Comparison of ENCODE assay signal across 29 mouse cellular contexts in the genomic region with DNA sequence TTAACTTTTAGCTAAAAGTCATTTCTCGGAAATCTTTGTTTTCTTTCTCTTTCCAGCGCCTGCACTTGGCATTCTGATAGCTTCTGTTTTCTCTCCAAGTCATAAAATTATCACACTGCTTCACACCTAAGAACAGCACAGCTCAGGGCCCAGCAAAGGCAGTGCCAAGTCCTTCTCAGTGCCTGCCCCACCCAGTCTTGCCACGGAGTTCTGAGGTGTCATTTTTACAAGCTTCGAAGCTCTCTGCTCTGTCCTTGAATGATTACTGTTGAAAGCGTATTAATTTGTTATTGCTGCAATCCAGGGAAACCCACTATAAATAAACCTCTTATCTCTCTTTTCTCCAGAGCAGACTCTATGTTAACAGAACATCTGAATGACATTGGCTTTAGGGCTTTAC. TPM values are rescaled to one million over a fixed set of nuclear protein-coding genes. Genes with fewer than 3 reads are reported as not detected.
DNase-seq lines count a peak whose midpoint lies in the region; ATAC-seq and TF ChIP-seq lines count a peak whose summit lies in the region.
"Had no signal": no experiment of that assay in that cellular context is flagged by ENCODE, and none has a peak within 500 bp of the region (broad histone marks: within the 10 kb centered on the region; RNA-seq: fewer than 3 reads in every experiment).

No protein-coding gene starts in this region.

- H3K9me3 ChIP-seq in lung, postnatal 0 days (ENCODE audit: low read length): no peaks in the 10 kb centered on the region
- no peaks in the 10 kb centered on the region for H3K9me3 ChIP-seq in heart, embryonic 15.5 days (replicated peaks)
- H3K9me3 ChIP-seq: embryonic facial prominence, embryonic 15.5 days; forebrain, embryonic 15.5 days; G1E; hindbrain, embryonic 10.5 days; kidney, embryonic 15.5 days; limb, embryonic 12.5 days; midbrain, embryonic 13.5 days had no signal

- H3K4me3 ChIP-seq in heart, adult 2 months: no peak overlapping the region
- H3K4me3 ChIP-seq in lung, postnatal 0 days (ENCODE audit: low read depth, low read length): no peak overlapping the region
- H3K4me3 ChIP-seq in heart, embryonic 15.5 days: no peak overlapping the region
- H3K4me3 ChIP-seq: embryonic facial prominence, embryonic 15.5 days; forebrain, embryonic 15.5 days; hindbrain, embryonic 10.5 days; kidney, embryonic 15.5 days; limb, embryonic 12.5 days; midbrain, embryonic 13.5 days had no signal

- TF ChIP-seq EP300 in heart, adult 2 months (IDR thresholded peaks at IDR 0.05; ENCODE audit: insufficient read depth, low read depth, low read length): no peak
- no peak for TF ChIP-seq EP300 in lung, postnatal 0 days (IDR thresholded peaks at IDR 0.05)

- H3K79me2 ChIP-seq in heart, adult 2 months (replicated peaks; ENCODE audit: control insufficient read depth, insufficient read depth, low read length): no peaks in the 10 kb centered on the region

- H3K4me2 ChIP-seq in lung, postnatal 0 days (replicated peaks; ENCODE audit: low read depth, low read length): no peak overlapping the region
- H3K4me2 ChIP-seq in heart, embryonic 15.5 days: peak overlapping the region; percentile 11; the same call in 1 of the 2 replicates
- H3K4me2 ChIP-seq: embryonic facial prominence, embryonic 15.5 days; forebrain, embryonic 15.5 days; kidney, embryonic 15.5 days; limb, embryonic 12.5 days; liver, embryonic 11.5 days; midbrain, embryonic 13.5 days had no signal

- peak overlapping the region; percentile 20; the same call in 1 of the 2 replicates for H3K27ac ChIP-seq in heart, adult 2 months
- H3K27ac ChIP-seq in lung, postnatal 0 days (ENCODE audit: low read length): no peak overlapping the region
- peak overlapping the region; percentile 72 for H3K27ac ChIP-seq in heart, embryonic 15.5 days
- H3K27ac ChIP-seq: embryonic facial prominence, embryonic 15.5 days; forebrain, embryonic 15.5 days; hindbrain, embryonic 10.5 days; kidney, embryonic 15.5 days; limb, embryonic 12.5 days; midbrain, embryonic 13.5 days had no signal

- H3K9ac ChIP-seq in heart, adult 2 months (ENCODE audit: low read depth, low read length): no peak overlapping the region
- no peak overlapping the region for H3K9ac ChIP-seq in lung, postnatal 0 days (replicated peaks; ENCODE audit: low read depth)
- H3K9ac ChIP-seq in heart, embryonic 15.5 days: no peak overlapping the region
- H3K9ac ChIP-seq: embryonic facial prominence, embryonic 15.5 days; forebrain, embryonic 15.5 days; kidney, embryonic 15.5 days; limb, embryonic 12.5 days; liver, postnatal 0 days; midbrain, embryonic 13.5 days had no signal

- ATAC-seq in lung, postnatal 0 days: no peak
- ATAC-seq in heart, embryonic 15.5 days (replicated peaks; ENCODE audit: insufficient number of reproducible peaks, insufficient read depth, low FRiP score, low read depth): no peak
- ATAC-seq: forebrain, embryonic 15.5 days; hindbrain, embryonic 16.5 days; liver, postnatal 0 days; midbrain, embryonic 13.5 days had no signal

- no peaks in the 10 kb centered on the region for H3K27me3 ChIP-seq in heart, adult 2 months (ENCODE audit: control insufficient read depth, insufficient read depth, low read length)
- H3K27me3 ChIP-seq in lung, postnatal 0 days (replicated peaks; ENCODE audit: insufficient read depth, low read length): no peaks in the 10 kb centered on the region
- no peaks in the 10 kb centered on the region for H3K27me3 ChIP-seq in heart, embryonic 15.5 days
- H3K27me3 ChIP-seq: CH12.LX; embryonic facial prominence, embryonic 15.5 days; forebrain, embryonic 15.5 days; kidney, embryonic 15.5 days; limb, embryonic 12.5 days; midbrain, embryonic 13.5 days had no signal

- DNase-seq in heart, adult 2 months: peak; percentile 15 to 20
- no peak for DNase-seq in heart, adult 8-10 months (ENCODE audit: low spot score)
- peak; percentile 17 for DNase-seq in lung, postnatal 0 days (ENCODE audit: low spot score)
- DNase-seq in lung, postnatal 14 days: no peak
- peak; percentile 10 to 12 for DNase-seq in heart, postnatal 14 days
- DNase-seq in cerebellum, adult 9-11 months: no peak
- DNase-seq: adrenal gland, postnatal 10 days; B cell, adult 2 months; cerebellum, adult 8-10 months; gastrocnemius, postnatal 36 days; kidney, adult 11 months; kidney, postnatal 4 days; liver, postnatal 0 days; lung, postnatal 10 days; right cerebral cortex, postnatal 14 days; thymus, adult 18-20 months; thymus, postnatal 36 days had no signal

- no peak for TF ChIP-seq POLR2A in heart, adult 2 months (IDR thresholded peaks at IDR 0.05; ENCODE audit: insufficient read depth, low read depth, low read length)

- intact Hi-C loops in heart, adult 2 months (cut with DNase I): no loop called here
- intact Hi-C loops in heart, postnatal 14 days (cut with DNase I): no loop called here

- no peak for TF ChIP-seq CTCF in heart, adult 2 months (IDR thresholded peaks at IDR 0.05)
- TF ChIP-seq CTCF in lung, postnatal 0 days (IDR thresholded peaks at IDR 0.05): no peak

- peaks cover 3% of the 10 kb centered on the region; the same call in 1 of the 2 replicates for H3K36me3 ChIP-seq in heart, adult 2 months (ENCODE audit: control insufficient read depth, insufficient read depth, low read length)
- H3K36me3 ChIP-seq in lung, postnatal 0 days (ENCODE audit: insufficient read depth, low read length): no peaks in the 10 kb centered on the region
- no peaks in the 10 kb centered on the region for H3K36me3 ChIP-seq in heart, embryonic 15.5 days
- H3K36me3 ChIP-seq: forebrain, embryonic 15.5 days; G1E; kidney, embryonic 15.5 days; midbrain, embryonic 13.5 days had no signal

- peaks cover 2% of the 10 kb centered on the region; the same call in 1 of the 2 replicates for H3K4me1 ChIP-seq in heart, adult 2 months (ENCODE audit: control insufficient read depth, insufficient read depth, low read length)
- H3K4me1 ChIP-seq in lung, postnatal 0 days (ENCODE audit: insufficient read depth, low read depth, low read length): no peaks in the 10 kb centered on the region
- peaks cover 14% of the 10 kb centered on the region for H3K4me1 ChIP-seq in heart, embryonic 15.5 days (replicated peaks)
- H3K4me1 ChIP-seq: embryonic facial prominence, embryonic 15.5 days; limb, embryonic 12.5 days; midbrain, embryonic 13.5 days had no signal

- WGBS in heart, adult 2 months: 20% methylated on average over 5 of the region's 5 CpGs
- 31% methylated on average over 5 of the region's 5 CpGs for WGBS in lung, postnatal 0 days
- WGBS in heart, embryonic 15.5 days: 12% methylated on average over 5 of the region's 5 CpGs

RNA-seq across cellular contexts. Expression of a gene that starts 15.7 kb away (rescaled TPM):
- 1 to 10 TPM; 1.1 TPM for total RNA-seq in heart, adult 2 months (2021)
- polyA plus RNA-seq in heart, adult 2 months (2012; rRNA removed): 0.41 and 1.1 TPM in 2 replicates
- under 1 TPM; 0.59 to 0.86 (median 0.67) TPM for total RNA-seq in heart, adult 8-10 months (2022)
- 1.6 and 1.9 TPM in 2 replicates for polyA plus RNA-seq in lung, postnatal 0 days (2015; fragmentation: Nextera tagmentation; extraction: Ambion mirVana)
- polyA plus RNA-seq in heart, embryonic 15.5 days (2015; fragmentation: Nextera tagmentation; extraction: Ambion mirVana): 3.7 and 4.3 TPM in 2 replicates
- total RNA-seq in heart, postnatal 14 days (2021): 1 to 10 TPM; 1.2 to 1.3 TPM
- total RNA-seq: common myeloid progenitor, adult 5-6 weeks; G1E had no signal
- polyA plus RNA-seq: G1E had no signal

RNA-seq across cellular contexts. Expression of a gene that starts 19.1 kb away (rescaled TPM):
- 10 to 100 TPM; 19.3 to 21.9 TPM for total RNA-seq in heart, adult 2 months (2021)
- polyA plus RNA-seq in heart, adult 2 months (2012; rRNA removed): 2.4 and 4.2 TPM in 2 replicates
- 10 to 100 TPM; 17.7 to 21.3 (median 20.8) TPM for total RNA-seq in heart, adult 8-10 months (2022)
- 14.4 and 17.5 TPM in 2 replicates for polyA plus RNA-seq in lung, postnatal 0 days (2015; fragmentation: Nextera tagmentation; extraction: Ambion mirVana)
- 16.3 and 20.2 TPM in 2 replicates for polyA plus RNA-seq in heart, embryonic 15.5 days (2015; fragmentation: Nextera tagmentation; extraction: Ambion mirVana)
- 10 to 100 TPM; 20.0 to 21.0 TPM for total RNA-seq in heart, postnatal 14 days (2021)

Comparison
In these comparisons a context has a peak if more than half of its experiments do, and no peak if none do; other contexts are left out.
1. DNase-seq: peak in heart, adult 2 months (2 of 2), lung, postnatal 0 days (single experiment) and heart, postnatal 14 days (2 of 2); none in heart, adult 8-10 months (single experiment), lung, postnatal 14 days (single experiment) and cerebellum, adult 9-11 months (single experiment).